Mouse (Mus musculus) kidney, embryonic 14.5 days (tissue): Measurements from ENCODE around the gene Faap100. TPM values are rescaled to one million over a fixed set of nuclear protein-coding genes. Genes with fewer than 3 reads are reported as not detected.
A peak's percentile ranks its signal among the peaks of the same experiment; 100 is the strongest.
"Not testable (repeated sequence)": the region's sequence is repeated elsewhere in the genome, so short reads cannot be mapped to it uniquely, and the experiment has no call there.

Experiments
- ATAC-seq: fragments of 200-750 bp; cut with Nextera tagmentation; 2 replicates; pipeline ENCODE4 v1.8.0; 2017; ENCODE audit warnings: moderate number of reproducible peaks, mild to moderate bottlenecking, moderate TSS enrichment, moderate library complexity; ENCODE audit not compliant: low FRiP score, low TSS enrichment
- H3K27ac ChIP-seq: fragments of 300-500 bp; sonication (generic); 2 replicates; pipeline ENCODE4 v1.5.1; 2014; ENCODE audit warnings: low read depth, mild to moderate bottlenecking, low read length, moderate library complexity, mixed read lengths
- H3K27me3 ChIP-seq: fragments of 300-500 bp; sonication (generic); 2 replicates; pipeline ENCODE4 v1.6.1; 2014; ENCODE audit warnings: mild to moderate bottlenecking, low read length; ENCODE audit not compliant: control insufficient read depth, insufficient read depth
- H3K36me3 ChIP-seq: fragments of 300-500 bp; sonication (generic); 2 replicates; pipeline ENCODE4 v1.6.1; 2014; ENCODE audit warnings: low read length, mixed read lengths; ENCODE audit not compliant: control insufficient read depth, insufficient read depth
- H3K4me1 ChIP-seq: fragments of 300-500 bp; sonication (generic); 2 replicates; pipeline ENCODE4 v1.6.1; 2014; ENCODE audit warnings: low read length, mixed read lengths; ENCODE audit not compliant: control insufficient read depth, insufficient read depth
- H3K4me2 ChIP-seq: fragments of 300-500 bp; sonication (generic); replicated peaks from 2 replicates; pipeline ENCODE4 v1.6.1; 2014; ENCODE audit warnings: low read depth, mild to moderate bottlenecking, low read length
- H3K4me3 ChIP-seq: fragments of 300-500 bp; sonication (generic); 2 replicates; pipeline ENCODE4 v1.5.1; 2014; ENCODE audit warnings: mild to moderate bottlenecking, low read length
- H3K9ac ChIP-seq: fragments of 300-500 bp; sonication (generic); 2 replicates; pipeline ENCODE4 v1.6.1; 2014; ENCODE audit warnings: low read depth, mild to moderate bottlenecking, low read length, moderate library complexity
- H3K9me3 ChIP-seq: fragments of 300-500 bp; sonication (generic); 2 replicates; pipeline ENCODE4 v1.6.1; 2016; ENCODE audit warnings: low read length; ENCODE audit not compliant: control insufficient read depth
- WGBS: fragments of 180-500 bp; shearing (Covaris S2); extraction: QIAGEN DNeasy Blood & Tissue Kit; methylation state at CpG from one replicate; pipeline ENCODE4 v1.1.7; 2014; 5-methylcytosine and 5-hydroxymethylcytosine counted together
- polyA plus RNA-seq: library from polyadenylated mRNA; unstranded; fragments of >200 nt; fragmentation: Nextera tagmentation; extraction: Ambion mirVana; gene quantifications from 2 replicates; pipeline ENCODE4 v1.2.1, GENCODE M21; 2014

The Faap100 gene
- polyA plus RNA-seq, 1 experiment from 2014 or later = 40.3 TPM

GRCm38 (mm10) chr11:120349986-120350702 lies 28.4 kb downstream of the Faap100 start:
- peak overlapping the region; percentile 89 for H3K4me2 ChIP-seq
- H3K9me3 ChIP-seq = no peaks in the 10 kb centered on the region
- WGBS = 4% methylated on average over 65 of the region's 68 CpGs

GRCm38 (mm10) chr11:120349371-120349985 lies 29.1 kb downstream of the Faap100 start:
- ATAC-seq = peak; percentile 11

More at GRCm38 (mm10) chr11:120349986-120350702, 28.4 kb downstream of the Faap100 start:
- Histone ChIP-seq H3K4me3 (peak overlapping the region; percentile 99), H3K27ac (peak overlapping the region; percentile 99), H3K4me1 (peaks cover 32% of the 10 kb centered on the region), H3K36me3 (peaks cover 14% of the 10 kb centered on the region), H3K27me3 (no peaks in the 10 kb centered on the region), H3K9ac (peak overlapping the region; percentile 100)
- peak; percentile 84 for ATAC-seq

GRCm38 (mm10) chr11:120348684-120349370 lies 29.7 kb downstream of the Faap100 start:
- H3K4me1 ChIP-seq = peaks cover 33% of the 10 kb centered on the region
- peak overlapping the region; percentile 89 for H3K4me2 ChIP-seq
- H3K27me3 ChIP-seq = no peaks in the 10 kb centered on the region
- under 1% methylated on average over 30 of the region's 53 CpGs for WGBS
- H3K36me3 ChIP-seq = peaks cover 16% of the 10 kb centered on the region
- no peaks in the 10 kb centered on the region for H3K9me3 ChIP-seq
- peak overlapping the region; percentile 100 for H3K9ac ChIP-seq
- peak overlapping the region; percentile 99 for H3K4me3 ChIP-seq
- ATAC-seq = peak; percentile 26; the same call in 1 of the 2 replicates
- H3K27ac ChIP-seq = peak overlapping the region; percentile 99

More at GRCm38 (mm10) chr11:120349371-120349985, 29.1 kb downstream of the Faap100 start:
- H3K9ac ChIP-seq = peak overlapping the region; percentile 100
- H3K36me3 ChIP-seq = peaks cover 16% of the 10 kb centered on the region
- H3K27me3 ChIP-seq = no peaks in the 10 kb centered on the region
- peaks cover 34% of the 10 kb centered on the region for H3K4me1 ChIP-seq
- no peaks in the 10 kb centered on the region for H3K9me3 ChIP-seq
- peak overlapping the region; percentile 99 for H3K27ac ChIP-seq
- H3K4me3 ChIP-seq = peak overlapping the region; percentile 99
- WGBS = 4% methylated on average over 16 of the region's 16 CpGs
- H3K4me2 ChIP-seq = peak overlapping the region; percentile 89

GRCm38 (mm10) chr11:120347791-120348683 lies 30.5 kb downstream of the Faap100 start, which contains the start of gene Actg1:
Gene Actg1, minus strand, starts transcription at chr11:120348542.
- Histone ChIP-seq H3K4me1 (peaks cover 25% of the 10 kb centered on the region), H3K9me3 (no peaks in the 10 kb centered on the region), H3K9ac (peak within 1 kb of the TSS; percentile 100), H3K27me3 (no peaks in the 10 kb centered on the region), H3K36me3 (peaks cover 16% of the 10 kb centered on the region), H3K27ac (peak within 1 kb of the TSS; percentile 99), H3K4me3 (peak within 1 kb of the TSS; percentile 99), H3K4me2 (peak within 1 kb of the TSS; percentile 89)
- peak; percentile 77 for ATAC-seq
- WGBS = 2% methylated on average over 97 of the region's 103 CpGs

GRCm38 (mm10) chr11:120347301-120347700 lies 31.3 kb downstream of the Faap100 start:
- peak overlapping the region; percentile 47; the same call in 1 of the 2 replicates for H3K27ac ChIP-seq
- H3K36me3 ChIP-seq = peaks cover 16% of the 10 kb centered on the region
- 7% methylated on average over 10 of the region's 10 CpGs for WGBS
- peak overlapping the region; percentile 89 for H3K4me2 ChIP-seq
- ATAC-seq = no peak
- H3K9me3 ChIP-seq = no peaks in the 10 kb centered on the region
- H3K4me1 ChIP-seq = peaks cover 18% of the 10 kb centered on the region
- no peaks in the 10 kb centered on the region for H3K27me3 ChIP-seq
- peak overlapping the region; percentile 100 for H3K9ac ChIP-seq
- H3K4me3 ChIP-seq = peak overlapping the region; percentile 99

GRCm38 (mm10) chr11:120346383-120347034 lies 32.1 kb downstream of the Faap100 start:
- ATAC-seq, H3K27ac ChIP-seq, H3K9me3 ChIP-seq, H3K27me3 ChIP-seq: not testable (repeated sequence)
- H3K9ac ChIP-seq = peak overlapping the region; percentile 62
- H3K4me1 ChIP-seq = peaks cover 15% of the 10 kb centered on the region
- H3K4me3 ChIP-seq = peak overlapping the region; percentile 48
- H3K4me2 ChIP-seq = peak overlapping the region; percentile 60
- peaks cover 16% of the 10 kb centered on the region for H3K36me3 ChIP-seq
- WGBS = 42% methylated on average over 8 of the region's 13 CpGs

GRCm38 (mm10) chr11:120345067-120345681 lies 33.4 kb downstream of the Faap100 start:
- 44% methylated on average over 1 of the region's 1 CpGs for WGBS
- H3K9me3 ChIP-seq = no peaks in the 10 kb centered on the region
- peak overlapping the region; percentile 30; the same call in 1 of the 2 replicates for H3K27ac ChIP-seq
- H3K27me3 ChIP-seq = no peaks in the 10 kb centered on the region
- ATAC-seq = no peak
- H3K36me3 ChIP-seq = peaks cover 16% of the 10 kb centered on the region
- H3K9ac ChIP-seq = peak overlapping the region; percentile 48; the same call in 1 of the 2 replicates
- H3K4me3 ChIP-seq = peak overlapping the region; percentile 19; the same call in 1 of the 2 replicates
- H3K4me2 ChIP-seq = peak overlapping the region; percentile 34; the same call in 1 of the 2 replicates
- peaks cover 5% of the 10 kb centered on the region for H3K4me1 ChIP-seq
